Mouse (Mus musculus) thymus, postnatal 25 days (tissue): ENCODE measurements around the gene Glrx2.

ENCODE experiments used
- DNase-seq: peaks from one replicate; pipeline ENCODE4 v3.0.0; 2022

Glrx2 gene

GRCm38 (mm10) chr1:143762159-143762558 is 46.0 kb downstream of the Glrx2 start:
- no peak for DNase-seq

DNA sequence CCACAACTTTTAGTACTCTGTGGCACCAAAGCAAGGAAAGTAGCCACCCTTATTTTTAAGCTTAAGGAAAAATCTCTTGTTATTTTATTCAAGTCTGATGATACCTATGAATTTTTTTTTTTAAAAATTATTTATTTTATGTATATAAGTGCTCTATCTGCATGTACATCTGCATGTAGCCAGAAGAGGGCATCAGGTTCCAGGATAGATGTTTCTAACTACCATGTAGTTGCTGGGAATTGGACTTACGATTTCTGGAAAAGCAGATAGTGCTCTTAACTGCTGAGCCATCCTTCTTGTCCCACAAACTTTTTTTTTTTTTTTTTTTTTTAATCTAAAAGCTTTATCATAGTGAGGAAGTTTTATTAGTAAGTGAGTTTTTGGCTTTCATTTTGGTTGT is 48.3 kb downstream of the Glrx2 start:
- no peak for DNase-seq

DNA sequence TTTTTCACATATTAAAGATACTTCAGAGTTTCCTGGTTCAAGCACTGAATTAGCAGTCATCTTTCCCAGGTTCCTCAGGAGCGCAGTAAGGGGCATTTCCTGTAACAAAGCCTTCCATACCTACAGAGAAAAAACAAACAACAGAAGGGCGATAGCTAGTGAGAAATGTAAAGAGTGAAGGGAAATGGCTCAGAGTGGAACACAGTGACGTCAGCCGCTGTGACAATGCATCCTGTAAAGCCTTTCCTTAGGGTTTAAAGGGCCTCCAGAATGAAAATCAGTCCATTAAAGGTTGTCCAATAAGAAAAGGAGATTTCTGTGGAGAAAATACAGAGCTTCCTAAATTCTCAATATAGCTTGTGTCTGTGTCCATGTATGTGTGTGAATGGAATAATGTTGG is 49.7 kb downstream of the Glrx2 start:
- no peak for DNase-seq

DNA sequence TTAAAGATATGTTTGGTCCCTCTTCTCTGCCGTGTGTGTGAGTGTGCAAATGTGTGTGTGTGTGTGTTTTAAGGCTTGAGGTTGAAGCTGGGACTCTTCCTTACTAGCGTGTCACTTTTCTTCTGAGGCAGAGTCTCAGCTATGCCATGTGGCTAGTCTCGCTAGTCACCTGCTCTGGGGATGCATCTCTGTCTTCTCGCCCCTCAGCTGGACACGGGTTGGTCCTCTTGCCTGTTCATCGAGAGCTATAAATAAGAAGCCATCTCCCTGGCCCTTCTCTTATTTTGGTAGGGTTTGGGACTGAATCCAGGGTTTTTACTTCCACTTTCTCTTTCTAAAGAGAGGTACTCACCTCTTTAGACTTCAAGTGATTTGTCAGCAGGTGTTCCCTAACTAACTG is 50.1 kb downstream of the Glrx2 start:
- DNase-seq = no peak

DNA sequence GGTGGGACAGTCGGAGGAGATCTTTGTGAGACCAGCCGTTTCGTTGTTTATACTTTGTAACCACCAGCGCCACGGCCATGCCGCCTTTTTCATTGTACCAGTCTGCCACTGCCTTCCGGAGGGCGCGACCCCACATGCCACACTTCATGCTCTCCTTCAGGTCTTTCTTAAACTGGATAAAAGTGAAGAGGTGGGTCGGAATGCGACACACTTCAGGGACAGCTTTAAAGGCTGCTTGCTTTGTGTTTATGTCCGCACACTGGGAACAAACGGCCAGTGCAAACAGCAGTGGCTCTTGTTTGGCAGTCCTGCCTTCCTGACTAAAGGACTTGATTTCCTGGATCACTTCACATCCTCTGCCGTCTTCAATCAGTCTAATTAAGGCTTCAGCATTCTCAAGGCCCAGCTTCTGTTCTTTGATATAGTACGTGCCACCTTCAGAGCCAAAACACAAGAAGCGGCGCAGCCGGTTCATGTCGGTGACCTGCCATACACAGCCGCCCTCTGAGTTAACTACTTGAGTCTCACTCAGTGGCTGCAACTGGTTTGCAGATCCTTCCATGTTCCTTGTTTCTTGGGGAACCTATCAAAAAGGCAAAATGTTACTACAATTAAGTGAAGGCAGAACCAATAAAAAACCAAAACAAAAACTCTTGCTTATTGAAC is 54.4 kb downstream of the Glrx2 start:
- no peak for DNase-seq

- no peak for DNase-seq
These were observed 56.9 kb downstream of the Glrx2 start for GRCm38 (mm10) chr1:143773082-143773481.

GRCm38 (mm10) chr1:143773909-143774308 is 57.8 kb downstream of the Glrx2 start:
- no peak for DNase-seq

DNA sequence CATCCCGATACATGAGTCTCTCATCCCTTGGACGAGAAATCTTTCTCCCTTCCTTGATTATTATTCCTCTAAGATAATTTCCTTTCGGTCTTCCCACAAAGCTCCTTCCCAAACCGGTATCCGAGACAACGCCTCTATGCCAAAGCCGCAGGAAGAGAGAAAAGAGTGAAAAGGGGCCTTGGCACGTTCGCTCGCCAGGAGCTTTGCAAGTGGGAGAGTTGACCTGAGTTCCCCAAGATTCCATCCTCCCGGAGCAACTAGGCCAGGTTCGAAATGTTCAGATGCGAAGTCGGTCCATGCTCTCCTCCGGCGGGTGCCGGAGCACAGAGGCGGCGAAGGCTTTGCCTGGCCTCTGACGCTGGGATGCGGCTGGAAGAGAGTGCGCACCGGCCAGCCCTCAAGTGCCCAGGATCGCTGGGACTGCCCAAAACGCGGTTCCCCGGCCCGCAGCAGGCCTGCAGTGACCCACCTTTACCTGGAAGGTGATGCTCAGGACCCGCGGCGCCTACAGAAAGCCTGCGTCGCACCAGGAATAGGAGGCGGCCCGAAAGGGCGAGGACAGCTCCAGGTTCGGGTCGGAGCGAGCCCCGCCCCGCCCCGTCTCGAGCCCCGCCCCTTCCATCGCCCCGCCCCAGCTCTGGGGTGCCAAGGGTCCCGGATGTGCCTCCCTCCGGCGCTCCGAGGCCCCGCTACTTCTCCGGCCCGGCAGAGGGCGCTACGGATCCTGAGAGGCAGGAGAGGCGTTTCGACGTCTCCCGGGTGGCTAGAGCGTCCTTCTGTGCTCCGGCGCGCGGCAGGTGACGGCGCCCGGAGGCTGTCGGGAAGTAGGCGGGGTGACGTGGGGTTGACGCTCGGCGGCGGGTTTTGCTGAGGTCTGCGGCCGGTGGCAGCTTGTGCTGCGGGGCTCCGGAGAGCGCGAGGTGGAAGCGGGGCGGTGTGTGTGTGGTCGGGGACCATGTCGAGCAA is 60.6 kb downstream of the Glrx2 start, which contains the start of the genes Trove2 and Uchl5:
Gene Trove2 (minus strand): TSS at position 623 of the 966 bp plus-strand sequence.
Gene Uchl5 (plus strand): TSS at position 827 of the 966 bp plus-strand sequence.
- peak; percentile 99 for DNase-seq

DNA sequence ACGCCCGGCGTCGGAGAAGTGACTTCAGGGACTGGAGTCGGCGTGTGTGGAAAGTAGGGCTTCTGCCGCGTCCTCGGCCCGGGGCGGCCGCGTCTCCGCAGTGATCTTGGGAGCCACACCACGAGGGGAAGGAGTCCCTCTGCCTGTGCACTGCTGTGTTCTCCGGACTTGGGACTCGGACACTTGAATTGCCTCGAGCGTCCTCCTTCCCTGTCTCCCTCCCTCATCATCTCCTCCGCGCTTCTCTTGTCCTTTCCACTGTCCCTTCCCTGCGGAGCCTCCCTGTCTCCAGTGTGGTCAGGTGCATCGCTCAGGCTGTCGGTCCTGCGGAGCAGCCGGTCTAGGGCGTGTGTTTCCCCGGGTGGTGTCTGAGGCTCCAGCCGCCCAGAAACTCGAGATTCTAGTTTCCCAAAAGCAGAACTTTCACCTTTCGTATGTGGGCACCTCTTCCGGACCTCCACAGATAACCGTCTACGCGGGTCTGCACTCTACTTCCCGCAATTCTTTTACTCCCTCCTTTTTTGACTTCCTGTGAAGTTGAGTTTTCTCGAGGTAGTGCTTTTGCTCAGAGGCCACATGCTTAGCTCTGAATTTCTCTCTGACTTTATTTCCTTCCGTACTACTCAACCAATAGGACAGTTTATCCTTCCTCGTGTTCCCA is 61.5 kb downstream of the Glrx2 start:
- no peak for DNase-seq

GRCm38 (mm10) chr1:143788584-143789227 is 72.6 kb downstream of the Glrx2 start:
- DNase-seq = peak; percentile 56
